Mouse (Mus musculus): ENCODE data around the gene Cpt2. TPM values are rescaled to one million over a fixed set of nuclear protein-coding genes. Genes with fewer than 3 reads are reported as not detected.

The Cpt2 gene
- total and polyA plus RNA-seq, 3 experiments, result 10.8 to 14.1 (median 13.5) TPM

DNA sequence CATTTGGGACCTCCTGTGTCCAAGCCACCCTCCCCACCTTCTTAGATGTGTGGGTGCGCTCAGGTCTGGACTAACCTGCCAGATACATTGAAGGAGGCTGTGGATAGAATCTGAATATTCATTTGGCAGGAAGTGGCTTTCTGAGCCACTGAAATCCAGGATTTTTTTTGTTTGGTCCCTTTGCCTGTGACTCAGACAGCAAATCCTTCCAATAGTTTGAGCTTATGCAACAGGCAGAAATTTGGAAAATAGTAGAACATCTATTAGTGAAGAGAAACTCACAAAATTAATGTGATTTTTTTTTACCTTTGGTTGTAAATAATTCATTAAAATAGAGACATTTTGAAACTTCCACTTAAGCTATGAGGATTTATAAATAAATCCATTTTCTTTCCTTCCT is 47.8 kb upstream of the Cpt2 start:
- Histone ChIP-seq H3K27me3 (replicated peaks) (peaks cover 12% of the 10 kb centered on the region), H3K4me2 (ENCODE audit: insufficient read depth, low read depth, poor library complexity, severe bottlenecking) (no peak overlapping the region), H3K36me3 (replicated peaks in 1 of 2; ENCODE audit: control insufficient read depth in 1 of 2, insufficient read depth in 1 of 2, low read length in 1 of 2) (no peaks in the 10 kb centered on the region), H3K4me3 (replicated peaks in 1 of 3; ENCODE audit: low read depth in 2 of 3, low read length in 2 of 3, poor library complexity in 1 of 3) (no peak overlapping the region), H3K9ac (ENCODE audit: insufficient read depth, low read depth) (no peak overlapping the region), H3K79me2 (replicated peaks; ENCODE audit: control insufficient read depth, extremely low read depth, insufficient read depth, poor library complexity, severe bottlenecking) (no peaks in the 10 kb centered on the region), H3K9me3 (replicated peaks; ENCODE audit: low read length) (no peaks in the 10 kb centered on the region), H3K4me1 (ENCODE audit: control insufficient read depth in 1 of 2, insufficient read depth in 2 of 2) (peaks cover 2 to 24% of the 10 kb centered on the region in 2 experiments; a peak in 3 of 4 replicates), H3K27ac (ENCODE audit: insufficient read depth, low read depth) (no peak overlapping the region)
- TF ChIP-seq CHD2 (IDR thresholded peaks at IDR 0.05; ENCODE audit: low read length) (no peak), EP300 (IDR thresholded peaks at IDR 0.05; ENCODE audit: low read length) (no peak), NRF1 (IDR thresholded peaks at IDR 0.05; ENCODE audit: low read depth, low read length) (no peak), ELF1 (IDR thresholded peaks at IDR 0.05; ENCODE audit: low read depth, low read length) (no peak), MAFK (IDR thresholded peaks at IDR 0.05; ENCODE audit: insufficient replicate concordance, low read length) (no peak)
- dilution Hi-C loops (cut with MboI; ENCODE audit: extremely low pct_ligation_motif_present, extremely low pct_unique_long_range_greater_than_20kb, low sequenced_read_pairs), result no loop called here
- no peak for DNase-seq (ENCODE audit: extremely low read depth)
- in situ Hi-C loops (cut with MboI; ENCODE audit: low pct_ligation_motif_present, low pct_unique_long_range_greater_than_20kb, low sequenced_read_pairs), result no loop called here

GRCm38 (mm10) chr4:107969781-107970180 is 46.4 kb upstream of the Cpt2 start:
- Histone ChIP-seq H3K4me3 (replicated peaks in 1 of 3; ENCODE audit: low read depth in 2 of 3, low read length in 2 of 3, poor library complexity in 1 of 3) (no peak overlapping the region), H3K79me2 (replicated peaks; ENCODE audit: control insufficient read depth, extremely low read depth, insufficient read depth, poor library complexity, severe bottlenecking) (no peaks in the 10 kb centered on the region), H3K27me3 (replicated peaks) (peaks cover 2% of the 10 kb centered on the region), H3K4me2 (ENCODE audit: insufficient read depth, low read depth, poor library complexity, severe bottlenecking) (no peak overlapping the region), H3K27ac (ENCODE audit: insufficient read depth, low read depth) (no peak overlapping the region), H3K36me3 (replicated peaks in 1 of 2; ENCODE audit: control insufficient read depth in 1 of 2, insufficient read depth in 1 of 2, low read length in 1 of 2) (no peaks in the 10 kb centered on the region), H3K9me3 (replicated peaks; ENCODE audit: low read length) (no peaks in the 10 kb centered on the region), H3K9ac (ENCODE audit: insufficient read depth, low read depth) (no peak overlapping the region), H3K4me1 (ENCODE audit: control insufficient read depth in 1 of 2, insufficient read depth in 2 of 2) (peaks cover 2 to 24% of the 10 kb centered on the region in 2 experiments; a peak in 3 of 4 replicates)
- in situ Hi-C loops (cut with MboI; ENCODE audit: low pct_ligation_motif_present, low pct_unique_long_range_greater_than_20kb, low sequenced_read_pairs), result no loop called here
- dilution Hi-C loops (cut with MboI; ENCODE audit: extremely low pct_ligation_motif_present, extremely low pct_unique_long_range_greater_than_20kb, low sequenced_read_pairs), result no loop called here
- DNase-seq (ENCODE audit: extremely low read depth), result no peak
- no peak for TF ChIP-seq JUN (IDR thresholded peaks at IDR 0.05; ENCODE audit: insufficient read depth, low read depth, low read length)
- TF ChIP-seq TBP (conservative IDR thresholded peaks at IDR 0.05; ENCODE audit: low read depth, low read length), result no peak
- no peak for TF ChIP-seq POLR2A (IDR thresholded peaks at IDR 0.05; ENCODE audit: low read depth, low read length)
- TF ChIP-seq RAD21 (IDR thresholded peaks at IDR 0.05; ENCODE audit: low read depth, low read length), result no peak
- TF ChIP-seq NELFE (IDR thresholded peaks at IDR 0.05; ENCODE audit: low read depth, low read length), result no peak
- no peak for TF ChIP-seq POLR2AphosphoS2 (IDR thresholded peaks at IDR 0.05; ENCODE audit: low read depth, low read length)
- TF ChIP-seq ETS1 (conservative IDR thresholded peaks at IDR 0.05; ENCODE audit: low read depth, low read length), result no peak
- no peak for TF ChIP-seq EP300 (IDR thresholded peaks at IDR 0.05; ENCODE audit: low read length)
- no peak for TF ChIP-seq RCOR1 (conservative IDR thresholded peaks at IDR 0.05; ENCODE audit: low read depth, low read length)
- TF ChIP-seq PAX5 (IDR thresholded peaks at IDR 0.05; ENCODE audit: low read length), result no peak
- TF ChIP-seq HCFC1 (IDR thresholded peaks at IDR 0.05; ENCODE audit: low read depth, low read length), result no peak
- no peak for TF ChIP-seq MAFK (IDR thresholded peaks at IDR 0.05; ENCODE audit: insufficient replicate concordance, low read length)
- no peak for TF ChIP-seq ZNF384 (IDR thresholded peaks at IDR 0.05; ENCODE audit: low read depth, low read length)
- TF ChIP-seq GABPA (IDR thresholded peaks at IDR 0.05; ENCODE audit: insufficient replicate concordance, low read depth, low read length), result no peak
- no peak for TF ChIP-seq ZKSCAN1 (IDR thresholded peaks at IDR 0.05; ENCODE audit: borderline replicate concordance, low read depth, low read length)
- no peak for TF ChIP-seq ELF1 (IDR thresholded peaks at IDR 0.05; ENCODE audit: low read depth, low read length)
- no peak for TF ChIP-seq MAX (IDR thresholded peaks at IDR 0.05; ENCODE audit: low read length)
- no peak for TF ChIP-seq KAT2A (IDR thresholded peaks at IDR 0.05; ENCODE audit: insufficient replicate concordance, low read length)

Measured in CH12.LX (cell line).